In genomic region chr11:83084161-83084560, GRCm38 (mm10) we compare ENCODE assay signal across 27 mouse cellular contexts. TPM values are rescaled to one million over a fixed set of nuclear protein-coding genes. Genes with fewer than 3 reads are reported as not detected.
DNase-seq lines count a peak whose midpoint lies in the region; ATAC-seq and TF ChIP-seq lines count a peak whose summit lies in the region.
"Had no signal": no experiment of that assay in that cellular context is flagged by ENCODE, and none has a peak within 500 bp of the region (broad histone marks: within the 10 kb centered on the region; RNA-seq: fewer than 3 reads in every experiment).

No protein-coding gene starts in this region.

- TF ChIP-seq EP300 in stomach, postnatal 0 days (optimal IDR thresholded peaks at IDR 0.05) = no peak

- no peak overlapping the region for H3K4me2 ChIP-seq in forebrain, embryonic 11.5 days (ENCODE audit: low read depth, low read length, severe bottlenecking)
- no peak overlapping the region for H3K4me2 ChIP-seq in forebrain, embryonic 12.5 days
- H3K4me2 ChIP-seq in liver, embryonic 11.5 days = no peak overlapping the region
- no peak overlapping the region for H3K4me2 ChIP-seq in liver, embryonic 12.5 days
- H3K4me2 ChIP-seq in stomach, postnatal 0 days (replicated peaks; ENCODE audit: low read depth) = no peak overlapping the region
- H3K4me2 ChIP-seq: embryonic facial prominence, embryonic 12.5 days; embryonic facial prominence, embryonic 15.5 days; forebrain, embryonic 13.5 days; heart, embryonic 13.5 days; hindbrain, embryonic 12.5 days; hindbrain, embryonic 15.5 days had no signal

- peak; percentile 13 for DNase-seq in forebrain, embryonic 11.5 days (ENCODE audit: low spot score)
- peak; percentile 7 for DNase-seq in liver, embryonic 11.5 days (ENCODE audit: low spot score)
- peak; percentile 1 for DNase-seq in CD4-positive helper T cell, adult 2 months (ENCODE audit: low read depth, low spot score)
- DNase-seq in stomach, postnatal 0 days (ENCODE audit: low spot score) = peak; percentile 6
- no peak for DNase-seq in left cerebral cortex, postnatal 10 days (ENCODE audit: extremely low spot score in 1 of 2, low spot score in 2 of 2)
- DNase-seq: adrenal gland, postnatal 10 days; adrenal gland, postnatal 36 days; cerebellum, adult 11 months; cerebellum, adult 2 months; cerebellum, adult 9-11 months; cerebellum, postnatal 25 days; gastrocnemius, postnatal 10 days; gastrocnemius, postnatal 36 days had no signal

- no peaks in the 10 kb centered on the region for H3K27me3 ChIP-seq in forebrain, embryonic 11.5 days (ENCODE audit: control insufficient read depth, insufficient read depth, low read length)
- H3K27me3 ChIP-seq in forebrain, embryonic 12.5 days = no peaks in the 10 kb centered on the region
- no peaks in the 10 kb centered on the region for H3K27me3 ChIP-seq in liver, embryonic 11.5 days (replicated peaks; ENCODE audit: control insufficient read depth, insufficient read depth, low read length)
- no peaks in the 10 kb centered on the region for H3K27me3 ChIP-seq in liver, embryonic 12.5 days (replicated peaks)
- H3K27me3 ChIP-seq in stomach, postnatal 0 days (ENCODE audit: control insufficient read depth, insufficient read depth, low read length) = no peaks in the 10 kb centered on the region
- H3K27me3 ChIP-seq: CH12.LX; embryonic facial prominence, embryonic 12.5 days; embryonic facial prominence, embryonic 15.5 days; forebrain, embryonic 13.5 days; heart, embryonic 13.5 days; hindbrain, embryonic 12.5 days; hindbrain, embryonic 15.5 days had no signal

- no peak overlapping the region for H3K9ac ChIP-seq in forebrain, embryonic 11.5 days (ENCODE audit: low read length)
- H3K9ac ChIP-seq in forebrain, embryonic 12.5 days = no peak overlapping the region
- no peak overlapping the region for H3K9ac ChIP-seq in liver, embryonic 11.5 days (ENCODE audit: low read depth, low read length)
- H3K9ac ChIP-seq in liver, embryonic 12.5 days = no peak overlapping the region
- H3K9ac ChIP-seq in stomach, postnatal 0 days (ENCODE audit: low read length) = no peak overlapping the region
- H3K9ac ChIP-seq: embryonic facial prominence, embryonic 12.5 days; embryonic facial prominence, embryonic 15.5 days; forebrain, embryonic 13.5 days; heart, embryonic 13.5 days; hindbrain, embryonic 12.5 days; hindbrain, embryonic 15.5 days had no signal

- 88% methylated on average over 2 of the region's 2 CpGs for WGBS in forebrain, embryonic 11.5 days
- WGBS in forebrain, embryonic 12.5 days = 89% methylated on average over 2 of the region's 2 CpGs
- 78% methylated on average over 2 of the region's 2 CpGs for WGBS in liver, embryonic 11.5 days
- 62% methylated on average over 2 of the region's 2 CpGs for WGBS in liver, embryonic 12.5 days (ENCODE audit: insufficient replicate concordance)
- 89% methylated on average over 2 of the region's 2 CpGs for WGBS in stomach, postnatal 0 days

- intact Hi-C loops in left cerebral cortex, postnatal 10 days (cut with DNase I) = no loop called here

- no peak for TF ChIP-seq CTCF in stomach, postnatal 0 days (IDR thresholded peaks at IDR 0.05; ENCODE audit: low read depth)

- no peak overlapping the region for H3K27ac ChIP-seq in forebrain, embryonic 11.5 days (ENCODE audit: low read depth, low read length)
- no peak overlapping the region for H3K27ac ChIP-seq in forebrain, embryonic 12.5 days
- H3K27ac ChIP-seq in liver, embryonic 11.5 days (ENCODE audit: low read depth, low read length) = no peak overlapping the region
- no peak overlapping the region for H3K27ac ChIP-seq in liver, embryonic 12.5 days
- no peak overlapping the region for H3K27ac ChIP-seq in stomach, postnatal 0 days (replicated peaks)
- H3K27ac ChIP-seq: embryonic facial prominence, embryonic 12.5 days; embryonic facial prominence, embryonic 15.5 days; forebrain, embryonic 13.5 days; heart, embryonic 13.5 days; hindbrain, embryonic 12.5 days; hindbrain, embryonic 15.5 days had no signal

- no peak for ATAC-seq in forebrain, embryonic 11.5 days (replicated peaks; ENCODE audit: low FRiP score)
- no peak for ATAC-seq in forebrain, embryonic 12.5 days (ENCODE audit: low FRiP score)
- no peak for ATAC-seq in liver, embryonic 11.5 days (replicated peaks; ENCODE audit: low FRiP score)
- no peak for ATAC-seq in liver, embryonic 12.5 days
- ATAC-seq in stomach, postnatal 0 days (ENCODE audit: low FRiP score, low TSS enrichment) = no peak
- ATAC-seq: forebrain, embryonic 13.5 days; forebrain, embryonic 16.5 days; Patski had no signal

- H3K4me1 ChIP-seq in forebrain, embryonic 11.5 days (replicated peaks; ENCODE audit: control insufficient read depth, insufficient read depth, low read length) = no peaks in the 10 kb centered on the region
- H3K4me1 ChIP-seq in forebrain, embryonic 12.5 days = no peaks in the 10 kb centered on the region
- 0 out of 2 replicates have a peak, but pooled peaks cover 3% of the 10 kb centered on the region for H3K4me1 ChIP-seq in liver, embryonic 11.5 days (replicated peaks; ENCODE audit: control insufficient read depth, insufficient read depth, low read length)
- peaks cover 9% of the 10 kb centered on the region for H3K4me1 ChIP-seq in liver, embryonic 12.5 days
- H3K4me1 ChIP-seq in stomach, postnatal 0 days (replicated peaks; ENCODE audit: control insufficient read depth, insufficient read depth) = no peaks in the 10 kb centered on the region
- H3K4me1 ChIP-seq: embryonic facial prominence, embryonic 12.5 days; embryonic facial prominence, embryonic 15.5 days; forebrain, embryonic 13.5 days; hindbrain, embryonic 12.5 days; hindbrain, embryonic 15.5 days had no signal

- no peaks in the 10 kb centered on the region for H3K9me3 ChIP-seq in forebrain, embryonic 11.5 days (ENCODE audit: control insufficient read depth, low read length)
- no peaks in the 10 kb centered on the region for H3K9me3 ChIP-seq in forebrain, embryonic 12.5 days
- no peaks in the 10 kb centered on the region for H3K9me3 ChIP-seq in liver, embryonic 11.5 days (ENCODE audit: control insufficient read depth, low read length)
- no peaks in the 10 kb centered on the region for H3K9me3 ChIP-seq in liver, embryonic 12.5 days (replicated peaks)
- no peaks in the 10 kb centered on the region for H3K9me3 ChIP-seq in stomach, postnatal 0 days (ENCODE audit: control insufficient read depth, low read length)
- H3K9me3 ChIP-seq: embryonic facial prominence, embryonic 12.5 days; embryonic facial prominence, embryonic 15.5 days; forebrain, embryonic 13.5 days; hindbrain, embryonic 12.5 days; hindbrain, embryonic 15.5 days had no signal

- H3K36me3 ChIP-seq in forebrain, embryonic 11.5 days (ENCODE audit: control insufficient read depth, insufficient read depth, low read length) = no peaks in the 10 kb centered on the region
- no peaks in the 10 kb centered on the region for H3K36me3 ChIP-seq in forebrain, embryonic 12.5 days (replicated peaks)
- H3K36me3 ChIP-seq in liver, embryonic 11.5 days (ENCODE audit: control insufficient read depth, insufficient read depth, low read length) = no peaks in the 10 kb centered on the region
- H3K36me3 ChIP-seq in liver, embryonic 12.5 days = no peaks in the 10 kb centered on the region
- H3K36me3 ChIP-seq in stomach, postnatal 0 days (ENCODE audit: control insufficient read depth, insufficient read depth, low read length) = no peaks in the 10 kb centered on the region
- H3K36me3 ChIP-seq: embryonic facial prominence, embryonic 12.5 days; embryonic facial prominence, embryonic 15.5 days; G1E; heart, embryonic 13.5 days; hindbrain, embryonic 12.5 days; hindbrain, embryonic 15.5 days had no signal

- H3K4me3 ChIP-seq in forebrain, embryonic 11.5 days (ENCODE audit: low read depth, low read length) = no peak overlapping the region
- H3K4me3 ChIP-seq in forebrain, embryonic 12.5 days (replicated peaks) = no peak overlapping the region
- H3K4me3 ChIP-seq in liver, embryonic 11.5 days (ENCODE audit: low read depth, low read length) = no peak overlapping the region
- no peak overlapping the region for H3K4me3 ChIP-seq in liver, embryonic 12.5 days
- no peak overlapping the region for H3K4me3 ChIP-seq in stomach, postnatal 0 days (ENCODE audit: low read depth, low read length)
- H3K4me3 ChIP-seq: embryonic facial prominence, embryonic 12.5 days; embryonic facial prominence, embryonic 15.5 days; forebrain, embryonic 13.5 days; heart, embryonic 13.5 days; hindbrain, embryonic 12.5 days; hindbrain, embryonic 15.5 days had no signal

RNA-seq across cellular contexts. Expression of gene Slfn2, which starts 19.2 kb away (rescaled TPM):
- 0.89 and 1.6 TPM in 2 replicates for polyA plus RNA-seq in forebrain, embryonic 11.5 days (2014; fragmentation: Nextera tagmentation; extraction: Ambion mirVana)
- 0.96 and 1.2 TPM in 2 replicates for polyA plus RNA-seq in forebrain, embryonic 12.5 days (2016; fragmentation: Nextera tagmentation; extraction: Ambion mirVana)
- 4.3 and 4.5 TPM in 2 replicates for polyA plus RNA-seq in liver, embryonic 11.5 days (2014; fragmentation: Nextera tagmentation; extraction: Ambion mirVana)
- 3.5 and 3.6 TPM in 2 replicates for polyA plus RNA-seq in liver, embryonic 12.5 days (2016; fragmentation: Nextera tagmentation; extraction: Ambion mirVana)
- 22.1 and 23.1 TPM in 2 replicates for polyA plus RNA-seq in stomach, postnatal 0 days (2015; fragmentation: Nextera tagmentation; extraction: Ambion mirVana)
- under 1 TPM; 0.34 to 0.60 TPM for total RNA-seq in left cerebral cortex, postnatal 10 days (2021)

RNA-seq across cellular contexts. Expression of gene Slfn1, which starts 32.5 kb away (rescaled TPM):
- not detected in 2 replicates for polyA plus RNA-seq in forebrain, embryonic 11.5 days (2014; fragmentation: Nextera tagmentation; extraction: Ambion mirVana)
- not detected in 2 replicates for polyA plus RNA-seq in forebrain, embryonic 12.5 days (2016; fragmentation: Nextera tagmentation; extraction: Ambion mirVana)
- polyA plus RNA-seq in liver, embryonic 11.5 days (2014; fragmentation: Nextera tagmentation; extraction: Ambion mirVana) = 0.13 TPM in 1 of 2 replicates, not detected in the other
- 0.08 and 0.13 TPM in 2 replicates for polyA plus RNA-seq in liver, embryonic 12.5 days (2016; fragmentation: Nextera tagmentation; extraction: Ambion mirVana)
- polyA plus RNA-seq in stomach, postnatal 0 days (2015; fragmentation: Nextera tagmentation; extraction: Ambion mirVana) = 0.17 and 0.29 TPM in 2 replicates
- total RNA-seq in left cerebral cortex, postnatal 10 days (2021) = not detected
- total RNA-seq: CH12.LX; common myeloid progenitor, adult 5-6 weeks; gastrocnemius, adult 18-20 months had no signal
- polyA plus RNA-seq: forebrain, embryonic 13.5 days; forebrain, embryonic 16.5 days; G1E; hindbrain, embryonic 12.5 days; hindbrain, embryonic 15.5 days; Patski had no signal

Comparison
In these comparisons a context has a peak if more than half of its experiments do, and no peak if none do; other contexts are left out.
1. DNase-seq: peak in forebrain, embryonic 11.5 days (single experiment), liver, embryonic 11.5 days (single experiment), CD4-positive helper T cell, adult 2 months (single experiment) and stomach, postnatal 0 days (single experiment); none in left cerebral cortex, postnatal 10 days (0 of 2).